ENCODE assay signal across 19 mouse cellular contexts in the genomic region with DNA sequence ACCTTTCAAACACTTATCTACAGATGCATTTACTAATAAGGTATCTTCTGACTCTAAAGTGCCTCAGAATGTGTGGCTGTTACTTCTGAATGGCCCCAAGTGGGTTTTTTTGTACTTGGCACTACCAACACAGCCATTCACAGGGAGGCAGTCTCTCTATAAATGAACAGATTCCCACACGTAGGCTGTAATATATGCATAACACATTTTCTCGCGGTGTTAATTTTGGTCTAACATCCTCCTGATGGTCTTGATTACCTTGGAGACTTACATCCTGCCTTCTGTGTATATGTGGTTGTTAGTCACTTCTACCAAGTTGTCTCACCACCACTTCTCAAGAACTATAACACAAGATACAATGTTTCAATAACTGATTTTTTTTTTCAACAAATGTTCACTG.
A peak's percentile ranks its signal among the peaks of the same experiment; 100 is the strongest.
DNase-seq lines count a peak whose midpoint lies in the region; ATAC-seq and TF ChIP-seq lines count a peak whose summit lies in the region.
"Had no signal": no experiment of that assay in that cellular context is flagged by ENCODE, and none has a peak within 500 bp of the region (broad histone marks: within the 10 kb centered on the region; RNA-seq: fewer than 3 reads in every experiment).

No protein-coding gene starts in this region.

- H3K4me3 ChIP-seq in forebrain, embryonic 12.5 days (replicated peaks) = no peak overlapping the region
- no peak overlapping the region for H3K4me3 ChIP-seq in forebrain, embryonic 11.5 days (ENCODE audit: low read depth, low read length)
- H3K4me3 ChIP-seq in embryonic fibroblast, embryonic 13.5 days (ENCODE audit: insufficient read depth, low read length) = no peak overlapping the region
- H3K4me3 ChIP-seq in hindbrain, embryonic 13.5 days = no peak overlapping the region
- H3K4me3 ChIP-seq: heart, embryonic 15.5 days; hindbrain, embryonic 12.5 days; megakaryocyte, embryonic 14.5 days; midbrain, embryonic 15.5 days had no signal

- no peak overlapping the region for H3K4me2 ChIP-seq in forebrain, embryonic 12.5 days
- no peak overlapping the region for H3K4me2 ChIP-seq in forebrain, embryonic 11.5 days (ENCODE audit: low read depth, low read length, severe bottlenecking)
- H3K4me2 ChIP-seq in hindbrain, embryonic 13.5 days = no peak overlapping the region
- H3K4me2 ChIP-seq: heart, embryonic 15.5 days; hindbrain, embryonic 12.5 days; midbrain, embryonic 15.5 days had no signal

- TF ChIP-seq POLR2A in embryonic fibroblast, embryonic 13.5 days (IDR thresholded peaks at IDR 0.05; ENCODE audit: low read depth, low read length) = no peak

- WGBS in forebrain, embryonic 12.5 days = 69% methylated on average over 3 of the region's 3 CpGs
- 77% methylated on average over 3 of the region's 3 CpGs for WGBS in forebrain, embryonic 11.5 days
- WGBS in hindbrain, embryonic 13.5 days = 65% methylated on average over 3 of the region's 3 CpGs

- peak; percentile 23; the same call in 1 of the 2 replicates for ATAC-seq in forebrain, embryonic 12.5 days (ENCODE audit: low FRiP score)
- no peak for ATAC-seq in forebrain, embryonic 11.5 days (replicated peaks; ENCODE audit: low FRiP score)
- ATAC-seq in hindbrain, embryonic 13.5 days (ENCODE audit: low FRiP score) = no peak
- ATAC-seq: intestine, postnatal 0 days; liver, postnatal 0 days; midbrain, embryonic 15.5 days had no signal

- no peak overlapping the region for H3K9ac ChIP-seq in forebrain, embryonic 12.5 days
- H3K9ac ChIP-seq in forebrain, embryonic 11.5 days (ENCODE audit: low read length) = no peak overlapping the region
- H3K9ac ChIP-seq in hindbrain, embryonic 13.5 days = no peak overlapping the region
- H3K9ac ChIP-seq: heart, embryonic 15.5 days; hindbrain, embryonic 12.5 days; liver, postnatal 0 days; midbrain, embryonic 15.5 days had no signal

- DNase-seq in forebrain, embryonic 11.5 days (ENCODE audit: low spot score) = no peak
- DNase-seq in left cerebral cortex, adult 11 months (ENCODE audit: low spot score) = peak; percentile 37
- no peak for DNase-seq in left cerebral cortex, postnatal 4 days
- DNase-seq in left cerebral cortex, postnatal 14 days (ENCODE audit: low spot score in 2 of 2) = peak; percentile 35 to 74
- no peak for DNase-seq in ovary, adult 18-20 months (ENCODE audit: low spot score)
- DNase-seq: cerebellum, postnatal 25 days; heart, adult 18-20 months; liver; liver, postnatal 0 days; lung, postnatal 14 days; thymus, postnatal 25 days had no signal

- H3K27me3 ChIP-seq in forebrain, embryonic 12.5 days = no peaks in the 10 kb centered on the region
- no peaks in the 10 kb centered on the region for H3K27me3 ChIP-seq in forebrain, embryonic 11.5 days (ENCODE audit: control insufficient read depth, insufficient read depth, low read length)
- H3K27me3 ChIP-seq in hindbrain, embryonic 13.5 days = no peaks in the 10 kb centered on the region
- H3K27me3 ChIP-seq: heart, embryonic 15.5 days; hindbrain, embryonic 12.5 days; megakaryocyte, embryonic 14.5 days; midbrain, embryonic 15.5 days had no signal

- H3K36me3 ChIP-seq in forebrain, embryonic 12.5 days (replicated peaks) = no peaks in the 10 kb centered on the region
- H3K36me3 ChIP-seq in forebrain, embryonic 11.5 days (ENCODE audit: control insufficient read depth, insufficient read depth, low read length) = no peaks in the 10 kb centered on the region
- H3K36me3 ChIP-seq in hindbrain, embryonic 13.5 days = no peaks in the 10 kb centered on the region
- H3K36me3 ChIP-seq: heart, embryonic 15.5 days; hindbrain, embryonic 12.5 days; midbrain, embryonic 15.5 days had no signal

- H3K9me3 ChIP-seq in forebrain, embryonic 12.5 days = no peaks in the 10 kb centered on the region
- no peaks in the 10 kb centered on the region for H3K9me3 ChIP-seq in forebrain, embryonic 11.5 days (ENCODE audit: control insufficient read depth, low read length)
- no peaks in the 10 kb centered on the region for H3K9me3 ChIP-seq in hindbrain, embryonic 13.5 days
- H3K9me3 ChIP-seq: heart, embryonic 15.5 days; hindbrain, embryonic 12.5 days; megakaryocyte, embryonic 14.5 days; midbrain, embryonic 15.5 days had no signal

- intact Hi-C loops in left cerebral cortex, postnatal 4 days (cut with DNase I) = no loop called here
- intact Hi-C loops in left cerebral cortex, postnatal 14 days (cut with DNase I) = loop anchor here (2.0 kb wide), 1 partner anchor 31 kb away; no protein-coding TSS in a partner anchor

- H3K27ac ChIP-seq in forebrain, embryonic 12.5 days = no peak overlapping the region
- H3K27ac ChIP-seq in forebrain, embryonic 11.5 days (ENCODE audit: low read depth, low read length) = no peak overlapping the region
- H3K27ac ChIP-seq in embryonic fibroblast, embryonic 13.5 days (ENCODE audit: insufficient read depth, low read length) = peak overlapping the region; percentile 34
- H3K27ac ChIP-seq in hindbrain, embryonic 13.5 days = no peak overlapping the region
- H3K27ac ChIP-seq: hindbrain, embryonic 12.5 days; midbrain, embryonic 15.5 days had no signal

- no peaks in the 10 kb centered on the region for H3K4me1 ChIP-seq in forebrain, embryonic 12.5 days
- no peaks in the 10 kb centered on the region for H3K4me1 ChIP-seq in forebrain, embryonic 11.5 days (replicated peaks; ENCODE audit: control insufficient read depth, insufficient read depth, low read length)
- H3K4me1 ChIP-seq in embryonic fibroblast, embryonic 13.5 days (ENCODE audit: control insufficient read depth, insufficient read depth, low read length) = peaks cover 6% of the 10 kb centered on the region
- 0 out of 2 replicates have a peak, but pooled peaks cover 2% of the 10 kb centered on the region for H3K4me1 ChIP-seq in hindbrain, embryonic 13.5 days (replicated peaks)
- H3K4me1 ChIP-seq: hindbrain, embryonic 12.5 days; megakaryocyte, embryonic 14.5 days had no signal

- TF ChIP-seq CTCF in embryonic fibroblast, embryonic 13.5 days (IDR thresholded peaks at IDR 0.05; ENCODE audit: borderline replicate concordance, insufficient read depth, low read length) = no peak

Comparison
In these comparisons a context has a peak if more than half of its experiments do, and no peak if none do; other contexts are left out.
1. DNase-seq: peak in left cerebral cortex, adult 11 months (single experiment) and left cerebral cortex, postnatal 14 days (2 of 2); none in forebrain, embryonic 11.5 days (single experiment), left cerebral cortex, postnatal 4 days (single experiment) and ovary, adult 18-20 months (single experiment).